Mouse (Mus musculus): ENCODE measurements at regions not wholly inside any gene's neighbourhood (a gene's known extent, or its start where the extent isn't known, plus 50 kb on each side); places are given as distances from the start of the nearest gene placed in this dataset.

DNA sequence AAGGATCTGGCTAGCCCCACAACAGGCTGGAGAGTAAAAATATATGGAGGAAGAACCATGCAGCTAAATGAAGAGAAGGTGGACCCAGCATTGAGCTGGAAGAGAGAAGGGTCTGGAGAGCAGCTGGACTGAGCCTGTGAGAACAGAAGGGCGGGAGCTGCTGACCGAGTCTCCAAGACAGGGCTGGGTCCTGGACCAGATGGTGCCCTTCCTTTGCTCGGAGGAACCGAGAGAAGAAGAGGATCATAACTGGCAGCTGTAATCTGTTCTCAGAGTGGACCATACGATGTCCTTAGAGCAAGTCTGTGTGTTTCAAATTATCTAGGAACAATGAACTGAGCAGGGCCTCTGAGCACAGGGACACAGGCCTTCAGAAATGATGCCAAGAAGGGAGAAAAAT is 279.3 kb downstream of the Adra2a start:
- TF ChIP-seq POLR2A (IDR thresholded peaks at IDR 0.05; ENCODE audit: borderline replicate concordance, extremely low read depth, insufficient read depth, insufficient read length, poor library complexity, severe bottlenecking) (no peak), CTCF (IDR thresholded peaks at IDR 0.05; ENCODE audit: borderline replicate concordance, extremely low read depth, insufficient read depth, insufficient read length) (no peak)
